Mouse (Mus musculus) kidney, adult 2 months (tissue): Measurements from ENCODE around the gene Syn1.

Experiments
- CTCF ChIP-seq: fragments of 200-500 bp; conservative IDR thresholded peaks from 2 replicates; pipeline ENCODE4 v1.5.1; 2011; ENCODE audit warnings: low read depth, mild to moderate bottlenecking, control low read depth, low read length, moderate library complexity, mixed read lengths; ENCODE audit not compliant: insufficient read depth, insufficient read length
- POLR2A ChIP-seq: fragments of 200-500 bp; IDR thresholded peaks from one replicate; pipeline ENCODE4 v1.6.1; 2011; ENCODE audit warnings: low read depth, low read length, control low read depth

GRCm38 (mm10) chrX:20910074-20910473 is 10.7 kb downstream of the Syn1 start:
- TF ChIP-seq POLR2A (no peak), CTCF (no peak)
